Mouse (Mus musculus): ENCODE results near the gene Ralgps1. TPM values are rescaled to one million over a fixed set of nuclear protein-coding genes. Genes with fewer than 3 reads are reported as not detected.
"Not testable (repeated sequence)": the region's sequence is repeated elsewhere in the genome, so short reads cannot be mapped to it uniquely, and the experiment has no call there.

Ralgps1 gene
- polyA plus RNA-seq, 1 experiment from 2014 or later: 6.9 TPM

DNA sequence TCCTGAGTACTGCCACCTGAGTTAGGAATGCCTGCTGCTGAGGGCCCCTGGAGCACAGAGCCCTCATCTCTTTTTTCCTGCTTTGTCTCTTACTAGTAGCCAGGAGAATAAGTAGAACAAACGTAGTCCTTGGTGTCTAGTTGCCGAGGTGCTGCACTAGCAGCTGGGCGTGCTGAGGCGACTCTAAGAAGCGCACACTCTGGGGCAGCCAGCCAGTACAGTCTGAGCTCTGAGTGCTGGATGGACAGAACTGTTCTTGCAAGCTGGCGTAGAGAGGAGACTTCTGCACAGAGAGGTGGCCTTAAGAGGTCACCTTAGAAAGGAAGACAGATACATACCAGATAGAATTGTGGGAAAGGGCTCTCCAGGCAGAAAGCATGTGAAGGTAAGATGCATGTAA is 151.0 kb downstream of the Ralgps1 start:
- DNase-seq (ENCODE audit: low spot score): no peak
- Histone ChIP-seq H3K4me3 (no peak overlapping the region), H3K27ac (replicated peaks) (no peak overlapping the region), H3K27me3 (ENCODE audit: low read depth, poor library complexity, severe bottlenecking) (no peaks in the 10 kb centered on the region), H3K4me1 (peaks cover 52% of the 10 kb centered on the region), H3K36me3 (peaks cover 26% of the 10 kb centered on the region), H3K9me3 (replicated peaks) (no peaks in the 10 kb centered on the region)
- WGBS: 92% methylated on average over 6 of the region's 6 CpGs

DNA sequence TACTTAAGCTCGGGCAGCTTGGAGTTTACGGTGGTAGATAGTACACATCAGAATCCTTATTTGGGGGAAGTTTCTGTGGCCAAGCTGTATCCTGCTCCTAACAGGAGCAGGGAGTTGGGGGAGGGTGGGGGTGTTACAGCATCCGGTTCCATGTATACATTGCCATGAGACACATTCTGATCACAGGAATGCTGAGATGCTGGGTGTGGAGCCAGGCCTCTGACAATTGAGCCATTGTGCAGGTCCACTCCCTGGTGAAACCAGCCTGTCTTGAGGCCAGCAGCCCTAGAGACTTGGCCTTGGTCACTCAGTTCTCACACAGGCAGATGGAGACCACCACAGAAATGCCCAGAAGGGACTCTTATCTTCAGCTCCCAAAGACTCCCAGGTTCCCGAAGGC is 151.6 kb downstream of the Ralgps1 start:
- H3K27ac ChIP-seq (replicated peaks): no peak overlapping the region
- H3K27me3 ChIP-seq (ENCODE audit: low read depth, poor library complexity, severe bottlenecking): no peaks in the 10 kb centered on the region
- H3K4me3 ChIP-seq: no peak overlapping the region
- H3K9me3 ChIP-seq (replicated peaks): no peaks in the 10 kb centered on the region
- 88% methylated on average over 4 of the region's 4 CpGs for WGBS
- peaks cover 54% of the 10 kb centered on the region for H3K4me1 ChIP-seq
- H3K36me3 ChIP-seq: peaks cover 20% of the 10 kb centered on the region
- no peak for DNase-seq (ENCODE audit: low spot score)

DNA sequence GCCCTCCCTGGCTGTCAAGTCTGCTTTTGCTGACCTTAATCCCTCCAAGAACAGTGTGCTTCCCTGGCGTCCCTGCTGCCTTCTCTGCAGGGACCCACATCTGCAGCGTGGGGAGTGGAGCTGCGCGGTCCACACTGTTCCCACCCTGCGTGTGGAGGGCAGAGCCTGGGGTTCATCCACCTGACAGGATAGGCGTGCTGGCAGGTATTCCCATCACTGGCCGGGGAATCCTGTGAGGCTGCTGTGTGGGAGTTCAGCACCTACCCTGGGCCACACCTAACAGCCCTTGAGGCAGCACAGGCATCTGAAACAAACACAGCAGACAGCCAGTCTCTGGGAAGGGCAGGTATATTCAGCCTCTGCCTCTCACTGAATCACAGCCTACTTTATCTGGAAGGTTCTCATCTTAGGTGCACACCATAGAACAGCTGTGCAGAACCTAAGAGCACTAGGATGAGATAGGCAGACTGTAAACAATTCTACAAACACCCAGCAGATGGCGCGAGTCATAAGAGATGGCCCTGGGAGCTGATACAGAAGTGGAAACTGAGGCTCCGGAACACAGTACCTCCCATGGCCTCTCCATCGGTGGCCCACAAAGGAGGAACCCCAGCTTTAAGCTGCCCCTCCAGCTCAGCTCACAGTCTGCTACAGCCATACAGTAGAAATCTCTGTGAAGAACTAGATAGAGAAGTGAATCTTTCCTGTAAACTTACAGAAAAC is 152.2 kb downstream of the Ralgps1 start:
- H3K9me3 ChIP-seq (replicated peaks): no peaks in the 10 kb centered on the region
- H3K27ac ChIP-seq (replicated peaks): no peak overlapping the region
- DNase-seq (ENCODE audit: low spot score): peak; percentile 28
- no peak overlapping the region for H3K4me3 ChIP-seq
- no peaks in the 10 kb centered on the region for H3K27me3 ChIP-seq (ENCODE audit: low read depth, poor library complexity, severe bottlenecking)
- peaks cover 54% of the 10 kb centered on the region for H3K4me1 ChIP-seq
- WGBS: 52% methylated on average over 11 of the region's 11 CpGs
- H3K36me3 ChIP-seq: peaks cover 18% of the 10 kb centered on the region

DNA sequence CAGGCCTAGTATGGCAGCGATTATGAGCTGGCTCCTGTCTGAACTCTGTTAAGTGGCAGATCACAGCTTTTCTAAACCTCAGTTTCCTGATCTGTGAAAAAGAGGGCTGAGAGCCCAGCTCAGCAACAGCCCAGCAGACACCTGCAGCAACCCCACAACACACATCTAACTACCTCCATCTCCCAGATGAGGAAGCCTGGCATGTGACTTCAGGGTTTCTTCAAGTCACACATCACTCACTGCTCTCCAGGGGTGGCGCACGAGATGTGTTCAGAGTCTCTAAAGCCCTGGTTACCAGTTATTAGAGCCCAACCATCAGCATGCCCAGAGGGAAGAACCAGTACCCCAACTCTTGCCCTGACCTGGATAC is 153.9 kb downstream of the Ralgps1 start:
- 47% methylated on average over 3 of the region's 3 CpGs for WGBS
- H3K27ac ChIP-seq (replicated peaks): peak overlapping the region; percentile 94; the same call in 1 of the 2 replicates
- DNase-seq (ENCODE audit: low spot score): no peak
- H3K4me3 ChIP-seq: peak overlapping the region; percentile 70
- no peaks in the 10 kb centered on the region for H3K9me3 ChIP-seq (replicated peaks)
- H3K4me1 ChIP-seq: peaks cover 52% of the 10 kb centered on the region
- H3K27me3 ChIP-seq (ENCODE audit: low read depth, poor library complexity, severe bottlenecking): no peaks in the 10 kb centered on the region
- peaks cover 14% of the 10 kb centered on the region for H3K36me3 ChIP-seq

DNA sequence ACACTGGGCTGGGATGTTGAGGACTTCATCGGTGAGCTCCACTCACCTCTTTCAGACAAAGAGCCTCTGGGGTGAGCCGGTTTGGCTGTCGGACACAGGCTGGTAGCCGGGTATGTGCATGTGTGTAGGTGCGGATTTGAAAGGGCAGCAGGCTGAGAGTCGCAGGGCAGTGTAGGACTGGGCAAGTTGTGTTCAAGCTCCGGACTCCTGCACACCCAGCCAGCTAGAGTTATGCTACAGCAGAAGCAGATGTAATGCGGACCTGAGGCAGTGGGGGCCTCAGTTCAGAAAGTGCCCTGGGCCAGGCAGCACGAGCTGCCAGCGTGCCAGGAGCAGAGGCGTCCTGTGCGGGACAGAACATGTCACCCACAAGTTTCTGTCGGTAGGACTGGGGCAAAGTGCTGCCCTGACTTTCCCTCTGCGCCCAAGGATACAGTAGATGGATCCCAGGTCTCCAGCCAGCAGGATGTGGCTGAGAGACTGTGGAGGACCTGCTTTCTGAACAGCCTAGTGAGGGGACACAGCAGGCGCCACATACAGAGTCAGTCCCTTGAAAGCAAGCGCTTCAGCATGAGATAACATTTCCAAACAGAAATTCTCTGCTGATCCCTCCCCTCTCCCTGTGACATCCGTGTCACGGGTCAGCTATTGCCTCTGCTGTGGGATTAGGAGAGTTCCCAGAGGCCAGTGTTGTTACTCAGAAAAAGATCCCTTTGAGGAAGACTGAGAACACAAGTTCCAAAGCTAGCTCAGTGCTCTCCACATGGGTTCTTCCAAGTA is 154.5 kb downstream of the Ralgps1 start:
- 8% methylated on average over 18 of the region's 18 CpGs for WGBS
- H3K27me3 ChIP-seq (ENCODE audit: low read depth, poor library complexity, severe bottlenecking): no peaks in the 10 kb centered on the region
- H3K9me3 ChIP-seq (replicated peaks): no peaks in the 10 kb centered on the region
- peak overlapping the region; percentile 94 for H3K27ac ChIP-seq (replicated peaks)
- H3K4me3 ChIP-seq: peak overlapping the region; percentile 70
- H3K4me1 ChIP-seq: peaks cover 52% of the 10 kb centered on the region
- peak; percentile 57 for DNase-seq (ENCODE audit: low spot score)
- peaks cover 8% of the 10 kb centered on the region for H3K36me3 ChIP-seq

DNA sequence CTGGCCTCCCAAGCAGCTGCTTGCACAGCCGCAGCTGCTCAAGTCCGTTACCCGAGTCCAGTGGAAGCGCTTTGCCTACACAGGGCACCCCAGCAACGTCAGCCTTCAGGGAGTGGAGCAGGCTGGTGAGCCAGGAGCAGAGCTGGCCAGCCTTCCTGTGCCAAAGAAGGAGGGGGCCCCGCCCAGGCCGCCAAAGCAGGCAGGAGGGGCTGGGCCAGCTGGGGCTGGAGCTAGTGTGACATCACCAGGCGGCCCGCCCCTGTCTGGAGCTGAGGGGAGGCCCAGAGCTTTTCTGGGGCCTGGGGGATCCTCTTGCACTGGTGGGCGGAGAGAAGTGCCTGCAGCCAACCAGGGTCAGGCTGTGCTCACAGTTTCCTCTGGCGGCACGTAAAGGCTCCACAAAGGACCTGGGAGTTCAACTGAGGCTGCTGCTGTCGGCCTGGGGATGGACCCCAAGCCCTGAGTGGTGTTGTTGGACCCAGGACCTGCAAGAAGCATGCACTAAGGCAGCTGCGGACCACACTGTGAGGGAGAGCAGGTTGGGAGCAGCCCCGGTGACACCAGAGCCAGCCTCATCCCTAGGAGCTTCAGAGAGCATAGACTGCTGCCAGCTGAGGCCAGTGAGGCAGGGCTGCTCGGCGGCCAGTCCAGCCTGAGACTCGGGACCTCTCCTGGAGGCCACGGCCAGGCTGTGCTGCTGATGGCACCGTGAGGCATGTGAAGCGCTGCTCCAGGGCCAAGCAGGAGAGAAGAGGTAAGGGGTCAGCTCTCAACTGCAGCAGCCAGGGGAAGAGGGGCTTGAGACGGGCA is 155.4 kb downstream of the Ralgps1 start, which contains the start of gene Angptl2:
Angptl2 (plus strand) TSS at position 370 of the 810 bp plus-strand sequence.
- WGBS: 0% methylated on average over 22 of the region's 22 CpGs
- no peaks in the 10 kb centered on the region for H3K36me3 ChIP-seq
- H3K9me3 ChIP-seq (replicated peaks): no peaks in the 10 kb centered on the region
- DNase-seq (ENCODE audit: low spot score): peak; percentile 96
- H3K4me3 ChIP-seq: peak within 1 kb of the TSS; percentile 70
- no peaks in the 10 kb centered on the region for H3K27me3 ChIP-seq (ENCODE audit: low read depth, poor library complexity, severe bottlenecking)
- H3K4me1 ChIP-seq: peaks cover 52% of the 10 kb centered on the region
- peak within 1 kb of the TSS; percentile 94 for H3K27ac ChIP-seq (replicated peaks)

DNA sequence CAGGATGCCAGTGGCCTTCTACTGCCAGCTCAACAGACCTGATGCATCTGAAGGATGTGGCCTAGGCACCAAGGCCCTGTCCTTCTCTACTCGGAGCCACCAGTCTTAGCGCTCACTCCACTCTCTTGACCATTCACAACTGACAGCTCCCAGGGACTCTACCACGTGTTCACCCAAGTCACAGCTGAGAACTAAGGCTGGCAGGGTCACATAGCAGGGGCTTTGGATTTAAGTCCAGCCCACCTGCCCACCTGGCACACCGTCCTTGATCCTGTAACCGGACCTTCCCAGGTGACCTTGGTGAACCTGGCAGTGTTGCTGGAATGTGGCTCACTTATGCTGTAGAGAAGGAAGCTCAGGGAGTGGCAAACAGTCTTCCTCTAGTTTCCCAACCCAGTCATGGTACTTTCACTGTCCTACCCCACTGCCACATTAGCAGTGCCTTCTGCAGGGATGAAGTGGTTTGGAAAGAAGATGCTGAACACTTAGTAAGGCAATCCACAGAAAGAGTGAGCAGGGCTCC is 156.0 kb downstream of the Ralgps1 start:
- DNase-seq (ENCODE audit: low spot score): no peak
- H3K9me3 ChIP-seq (replicated peaks): no peaks in the 10 kb centered on the region
- WGBS: 77% methylated on average over 5 of the region's 5 CpGs
- no peaks in the 10 kb centered on the region for H3K27me3 ChIP-seq (ENCODE audit: low read depth, poor library complexity, severe bottlenecking)
- H3K27ac ChIP-seq (replicated peaks): peak overlapping the region; percentile 94
- H3K4me1 ChIP-seq: peaks cover 54% of the 10 kb centered on the region
- peak overlapping the region; percentile 70 for H3K4me3 ChIP-seq
- no peaks in the 10 kb centered on the region for H3K36me3 ChIP-seq

DNA sequence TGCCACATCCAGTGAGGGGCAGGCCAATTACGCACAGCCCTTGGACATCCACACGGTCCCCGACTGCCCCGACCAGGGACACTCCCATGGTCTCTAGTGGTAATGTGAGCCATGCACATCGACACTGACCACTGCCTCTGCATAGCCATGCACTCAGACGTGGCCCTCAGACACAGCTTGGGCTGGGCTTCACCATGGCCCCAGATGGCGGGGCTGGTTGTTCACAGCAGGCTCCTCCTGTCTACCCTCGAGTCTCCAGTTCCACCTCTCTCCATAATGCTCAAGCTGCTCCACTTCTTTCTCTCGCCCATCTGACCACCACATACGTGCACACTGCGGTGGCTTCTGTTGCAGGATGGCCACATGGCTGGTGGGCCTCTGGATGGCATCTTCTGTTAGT is 160.0 kb downstream of the Ralgps1 start:
- not testable (repeated sequence) for H3K4me3 ChIP-seq; H3K36me3 ChIP-seq; H3K9me3 ChIP-seq (replicated peaks); DNase-seq (ENCODE audit: low spot score); H3K27ac ChIP-seq (replicated peaks); H3K27me3 ChIP-seq (ENCODE audit: low read depth, poor library complexity, severe bottlenecking)
- 83% methylated on average over 11 of the region's 11 CpGs for WGBS
- H3K4me1 ChIP-seq: peaks cover 31% of the 10 kb centered on the region

DNA sequence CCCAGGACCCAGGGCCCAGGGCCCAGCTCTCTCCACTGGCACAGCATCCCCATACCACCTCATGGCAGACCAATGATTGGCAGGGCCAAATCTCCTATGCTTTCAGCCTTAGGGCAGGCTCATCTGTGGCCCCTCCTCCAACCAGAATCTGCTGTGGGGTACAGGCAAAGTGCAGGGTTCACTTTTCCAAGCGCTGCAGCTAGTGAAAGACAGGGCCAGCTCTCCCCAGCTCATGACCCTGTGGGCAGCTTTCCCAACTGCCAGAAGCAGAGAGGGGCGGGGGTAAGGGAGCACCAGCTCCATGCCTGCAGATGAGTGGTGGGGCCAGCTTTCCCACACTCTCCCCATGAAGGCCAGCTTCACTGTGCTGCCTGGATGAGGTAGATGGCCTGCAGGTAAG is 160.4 kb downstream of the Ralgps1 start:
- DNase-seq (ENCODE audit: low spot score): no peak
- Histone ChIP-seq H3K9me3 (replicated peaks) (no peaks in the 10 kb centered on the region), H3K27me3 (ENCODE audit: low read depth, poor library complexity, severe bottlenecking) (no peaks in the 10 kb centered on the region), H3K4me1 (peaks cover 31% of the 10 kb centered on the region), H3K4me3 (no peak overlapping the region), H3K36me3 (no peaks in the 10 kb centered on the region), H3K27ac (replicated peaks) (no peak overlapping the region)
- 80% methylated on average over 2 of the region's 2 CpGs for WGBS

DNA sequence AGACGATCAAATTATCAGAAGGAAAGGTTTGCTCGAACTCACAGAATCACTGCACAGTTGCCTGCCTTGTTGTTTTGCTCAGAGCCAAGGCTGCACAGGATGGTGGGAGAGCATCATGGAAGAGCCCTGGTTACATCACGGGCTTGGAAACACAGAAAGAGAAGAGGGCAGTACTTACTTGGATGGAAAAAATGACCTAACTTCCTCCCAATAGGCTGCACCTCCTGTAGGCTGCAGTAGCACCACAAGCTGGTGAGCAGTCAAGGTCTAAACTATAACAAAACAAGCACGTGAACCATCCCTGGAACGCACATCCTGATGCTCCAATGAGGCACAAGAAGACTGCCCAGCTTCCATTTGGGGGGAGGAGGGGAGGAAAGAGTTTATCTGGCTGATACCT is 163.2 kb downstream of the Ralgps1 start:
- no peak for DNase-seq (ENCODE audit: low spot score)
- WGBS: 90% methylated on average over 5 of the region's 5 CpGs
- peaks cover 36% of the 10 kb centered on the region for H3K4me1 ChIP-seq
- no peak overlapping the region for H3K4me3 ChIP-seq
- no peaks in the 10 kb centered on the region for H3K27me3 ChIP-seq (ENCODE audit: low read depth, poor library complexity, severe bottlenecking)
- H3K36me3 ChIP-seq: no peaks in the 10 kb centered on the region
- no peak overlapping the region for H3K27ac ChIP-seq (replicated peaks)
- H3K9me3 ChIP-seq (replicated peaks): no peaks in the 10 kb centered on the region

DNA sequence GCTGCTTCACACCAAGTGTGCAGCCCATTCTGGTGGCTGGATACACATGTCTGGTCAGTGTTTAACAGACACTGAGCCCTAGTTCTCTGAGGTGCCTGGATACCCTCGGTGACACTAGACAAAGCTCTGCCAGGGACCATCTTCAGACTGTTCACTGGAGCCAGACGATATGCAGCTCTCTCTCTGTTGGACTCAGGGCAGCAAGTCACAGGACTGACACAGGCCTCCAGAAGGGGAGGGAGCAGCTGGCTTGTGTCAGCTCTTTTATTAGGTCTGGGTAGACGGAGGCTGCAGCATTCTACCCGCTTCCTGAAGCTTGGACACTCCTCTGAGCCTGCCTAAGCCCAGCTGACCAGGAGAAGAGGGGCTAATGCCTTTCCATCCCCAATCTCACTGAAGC is 164.2 kb downstream of the Ralgps1 start:
- H3K9me3 ChIP-seq (replicated peaks): no peaks in the 10 kb centered on the region
- H3K27ac ChIP-seq (replicated peaks): peak overlapping the region; percentile 61; the same call in 1 of the 2 replicates
- H3K27me3 ChIP-seq (ENCODE audit: low read depth, poor library complexity, severe bottlenecking): no peaks in the 10 kb centered on the region
- WGBS: 45% methylated on average over 4 of the region's 4 CpGs
- H3K4me1 ChIP-seq: peaks cover 37% of the 10 kb centered on the region
- DNase-seq (ENCODE audit: low spot score): no peak
- H3K36me3 ChIP-seq: no peaks in the 10 kb centered on the region
- no peak overlapping the region for H3K4me3 ChIP-seq

DNA sequence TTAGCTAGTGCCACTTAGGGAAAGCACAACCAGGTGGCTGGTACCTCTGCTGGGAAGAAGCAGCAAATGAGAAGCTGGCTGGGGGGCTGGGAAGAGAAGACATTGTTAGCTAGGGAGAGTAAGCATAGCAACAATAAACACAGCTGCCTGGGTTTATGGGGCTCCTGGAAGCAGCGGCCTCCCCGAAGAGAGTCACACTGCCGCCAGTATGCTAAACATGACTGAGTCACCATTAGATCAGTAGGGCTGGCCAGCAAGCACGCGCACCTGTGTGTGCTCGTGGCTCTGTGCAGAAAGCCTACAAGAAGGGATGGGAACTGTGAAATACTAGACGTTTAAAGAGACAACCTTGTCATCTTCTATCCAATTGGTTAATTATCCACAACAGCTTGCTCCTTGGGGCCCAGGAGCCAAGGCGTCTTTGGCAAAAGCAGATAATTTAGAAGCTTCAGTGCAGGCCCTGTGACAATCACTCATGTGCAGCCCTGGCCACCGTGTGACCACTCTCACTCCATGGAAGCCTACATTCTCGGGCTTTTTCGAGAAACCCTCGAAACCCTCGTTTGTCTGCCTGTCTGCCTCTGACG is 165.3 kb downstream of the Ralgps1 start:
- DNase-seq (ENCODE audit: low spot score): no peak
- no peak overlapping the region for H3K4me3 ChIP-seq
- no peaks in the 10 kb centered on the region for H3K9me3 ChIP-seq (replicated peaks)
- WGBS: 60% methylated on average over 14 of the region's 14 CpGs
- 0 out of 2 replicates have a peak overlapping the region, but pooled peaks have one; percentile 19 for H3K27ac ChIP-seq (replicated peaks)
- peaks cover 41% of the 10 kb centered on the region for H3K4me1 ChIP-seq
- H3K36me3 ChIP-seq: no peaks in the 10 kb centered on the region
- no peaks in the 10 kb centered on the region for H3K27me3 ChIP-seq (ENCODE audit: low read depth, poor library complexity, severe bottlenecking)
